Mouse (Mus musculus) midbrain, postnatal 0 days (tissue): ENCODE measurements around the gene Elovl3. TPM values are rescaled to one million over a fixed set of nuclear protein-coding genes. Genes with fewer than 3 reads are reported as not detected.

Experiments
- ATAC-seq: fragments of 200-750 bp; cut with Nextera tagmentation; 2 replicates; pipeline ENCODE4 v1.8.0; 2017; ENCODE audit warnings: moderate number of reproducible peaks, mild to moderate bottlenecking, moderate TSS enrichment, moderate library complexity; ENCODE audit not compliant: low FRiP score
- DNase-seq: peaks from one replicate; pipeline ENCODE4 v3.0.0-alpha.2; 2015; ENCODE audit warnings: low spot score
- H3K27ac ChIP-seq: fragments of 300-500 bp; sonication (generic); 2 replicates; pipeline ENCODE4 v1.5.1; 2014; ENCODE audit warnings: low read depth, mild to moderate bottlenecking, low read length, mixed read lengths
- H3K27me3 ChIP-seq: fragments of 300-500 bp; sonication (generic); 2 replicates; pipeline ENCODE4 v1.6.1; 2014; ENCODE audit warnings: low read length, control low read depth, mixed read lengths; ENCODE audit not compliant: insufficient read depth
- H3K36me3 ChIP-seq: fragments of 300-500 bp; sonication (generic); 2 replicates; pipeline ENCODE4 v1.6.1; 2014; ENCODE audit warnings: low read length, control low read depth, mixed read lengths; ENCODE audit not compliant: insufficient read depth
- H3K4me1 ChIP-seq: fragments of 300-500 bp; sonication (generic); 2 replicates; pipeline ENCODE4 v1.6.1; 2014; ENCODE audit warnings: mild to moderate bottlenecking, control low read depth, antibody characterized with exemption, low read length, mixed read lengths; ENCODE audit not compliant: insufficient read depth
- H3K4me2 ChIP-seq: fragments of 300-500 bp; sonication (generic); 2 replicates; pipeline ENCODE4 v1.6.1; 2014; ENCODE audit warnings: low read depth, mild to moderate bottlenecking, low read length, mixed read lengths; ENCODE audit not compliant: poor library complexity, severe bottlenecking
- H3K4me3 ChIP-seq: fragments of 300-500 bp; sonication (generic); 2 replicates; pipeline ENCODE4 v1.5.1; 2014; ENCODE audit warnings: low read depth, mild to moderate bottlenecking, low read length, moderate library complexity
- H3K9ac ChIP-seq: fragments of 300-500 bp; sonication (generic); replicated peaks from 2 replicates; pipeline ENCODE4 v1.6.1; 2014; ENCODE audit warnings: mild to moderate bottlenecking, low read length, moderate library complexity, mixed read lengths; ENCODE audit not compliant: poor library complexity, severe bottlenecking
- H3K9me3 ChIP-seq: fragments of 300-500 bp; sonication (generic); 2 replicates; pipeline ENCODE4 v1.6.1; 2016; ENCODE audit warnings: low read length, control low read depth
- CTCF ChIP-seq: IDR thresholded peaks from 2 replicates; pipeline ENCODE4 v1.5.1; 2016; ENCODE audit warnings: antibody characterized with exemption, mild to moderate bottlenecking
- WGBS: fragments of 180-500 bp; shearing (Covaris S2); extraction: QIAGEN DNeasy Blood & Tissue Kit; methylation state at CpG from one replicate; pipeline ENCODE4 v1.1.7; 2014; 5-methylcytosine and 5-hydroxymethylcytosine counted together
- polyA plus RNA-seq: library from polyadenylated mRNA; unstranded; fragments of >200 nt; fragmentation: Nextera tagmentation; extraction: Ambion mirVana; gene quantifications from 2 replicates; pipeline ENCODE4 v1.2.1, GENCODE M21; 2015
- total RNA-seq: library from RNA; depleted of rRNA; stranded (reverse); fragments of >200 nt; gene quantifications from 2 replicates; pipeline ENCODE4 v1.2.3, GENCODE M21; 2014; rRNA removed

The Elovl3 gene
- total and polyA plus RNA-seq, 2 experiments from 2014 or later, result 0.05 to 0.21 TPM

DNA sequence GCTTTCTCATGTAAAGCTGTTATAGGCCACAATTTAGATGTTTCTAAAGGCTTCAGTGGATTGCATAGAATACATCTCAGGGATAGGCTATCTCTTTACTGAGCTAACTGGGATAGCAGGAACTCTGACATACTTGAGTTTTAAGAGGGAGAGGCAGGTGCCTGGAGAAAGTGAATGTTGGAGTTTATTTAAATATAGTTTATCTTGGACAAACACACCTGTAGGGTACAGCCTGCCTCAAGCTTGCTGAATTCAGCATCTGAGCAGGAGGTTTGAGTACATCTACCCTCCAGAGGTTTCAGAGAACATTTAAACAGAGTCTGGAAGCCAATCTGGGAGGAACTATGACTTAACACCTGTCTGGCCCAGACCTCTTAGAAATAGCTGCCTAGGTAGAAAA lies 43.5 kb downstream of the Elovl3 start:
- Histone ChIP-seq H3K9me3 (no peaks in the 10 kb centered on the region), H3K27me3 (no peaks in the 10 kb centered on the region), H3K4me3 (no peak overlapping the region), H3K4me1 (no peaks in the 10 kb centered on the region), H3K9ac (no peak overlapping the region), H3K36me3 (peaks cover 2% of the 10 kb centered on the region; the same call in 1 of the 2 replicates), H3K27ac (no peak overlapping the region), H3K4me2 (no peak overlapping the region)
- no peak for ATAC-seq
- DNase-seq, result no peak
- TF ChIP-seq CTCF, result no peak

DNA sequence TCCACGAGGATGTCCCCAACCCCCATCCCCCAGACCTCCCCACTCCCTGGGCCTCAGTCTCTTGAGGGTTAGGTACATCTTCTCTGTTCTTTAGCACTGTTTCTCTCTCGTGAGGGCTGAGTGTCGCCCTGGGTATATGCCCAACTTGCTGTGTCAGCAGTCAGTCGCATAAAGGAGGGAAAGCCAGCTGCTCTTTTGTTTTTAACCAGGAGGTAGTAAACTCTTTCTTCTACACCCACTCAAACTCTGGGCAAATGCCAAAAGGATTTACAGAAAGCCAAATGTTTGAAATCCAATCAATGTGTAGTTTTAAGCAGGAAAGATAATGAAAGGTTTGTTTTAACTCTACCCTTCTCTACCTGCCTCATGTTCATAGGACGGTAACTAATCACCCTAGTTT lies 45.3 kb downstream of the Elovl3 start:
- H3K4me3 ChIP-seq, result no peak overlapping the region
- H3K27ac ChIP-seq, result no peak overlapping the region
- no peak for TF ChIP-seq CTCF
- H3K4me2 ChIP-seq, result no peak overlapping the region
- H3K4me1 ChIP-seq, result no peaks in the 10 kb centered on the region
- no peaks in the 10 kb centered on the region for H3K27me3 ChIP-seq
- ATAC-seq (no peak), DNase-seq (no peak)
- no peaks in the 10 kb centered on the region for H3K9me3 ChIP-seq
- no peaks in the 10 kb centered on the region for H3K36me3 ChIP-seq
- H3K9ac ChIP-seq, result no peak overlapping the region
- WGBS, result 53% methylated on average over 5 of the region's 5 CpGs

DNA sequence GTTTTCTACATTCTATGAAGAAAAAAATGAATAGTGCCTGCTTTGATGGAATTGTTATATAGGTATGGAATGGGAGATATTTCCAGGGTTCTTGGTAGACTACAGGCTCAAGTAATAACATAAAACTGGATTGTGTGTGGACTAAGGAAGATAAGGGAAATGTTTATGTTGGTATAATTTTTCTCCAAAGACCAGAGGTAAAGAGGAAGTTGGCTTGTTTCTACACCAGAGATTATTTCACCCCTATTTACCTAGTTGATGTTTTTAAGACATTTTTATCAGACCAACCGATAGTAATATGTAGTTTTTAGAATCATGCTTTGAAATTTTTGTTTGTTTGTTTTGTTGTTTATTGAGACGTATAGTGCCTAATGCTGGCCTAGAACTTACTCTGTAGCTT lies 48.6 kb downstream of the Elovl3 start:
- no peak for ATAC-seq

DNA sequence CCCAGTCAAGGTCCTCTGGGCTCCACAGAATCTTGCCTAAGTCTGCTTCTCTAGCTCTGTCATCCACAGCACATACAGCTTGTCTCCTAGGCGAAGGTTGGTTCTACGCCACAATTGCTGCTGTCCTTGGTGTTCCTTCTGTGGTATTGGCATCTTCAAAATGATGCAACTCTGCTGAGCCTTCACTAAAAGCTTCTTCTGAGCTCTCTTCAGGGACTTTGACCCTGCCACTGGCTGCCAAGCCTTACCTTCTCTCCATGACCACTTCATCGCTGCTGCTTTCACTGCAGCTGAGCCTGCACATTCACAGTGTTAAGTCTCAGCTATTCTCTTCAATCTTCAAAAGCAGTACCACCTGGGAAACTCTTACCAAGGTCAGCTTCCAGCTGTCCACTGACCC lies 50.5 kb downstream of the Elovl3 start:
- WGBS, result 89% methylated on average over 3 of the region's 3 CpGs
- Histone ChIP-seq H3K36me3 (no peaks in the 10 kb centered on the region), H3K9ac (no peak overlapping the region), H3K4me3 (no peak overlapping the region), H3K4me1 (no peaks in the 10 kb centered on the region), H3K27me3 (no peaks in the 10 kb centered on the region), H3K27ac (no peak overlapping the region), H3K4me2 (no peak overlapping the region), H3K9me3 (no peaks in the 10 kb centered on the region)
- DNase-seq (no peak), ATAC-seq (no peak)
- TF ChIP-seq CTCF, result no peak

More for the DNA sequence above, 48.6 kb downstream of the Elovl3 start:
- 94% methylated on average over 2 of the region's 2 CpGs for WGBS
- no peak overlapping the region for H3K4me3 ChIP-seq
- H3K36me3 ChIP-seq, result no peaks in the 10 kb centered on the region
- DNase-seq, result no peak
- no peaks in the 10 kb centered on the region for H3K4me1 ChIP-seq
- no peak overlapping the region for H3K9ac ChIP-seq
- no peak overlapping the region for H3K27ac ChIP-seq
- H3K4me2 ChIP-seq, result no peak overlapping the region
- no peak for TF ChIP-seq CTCF
- no peaks in the 10 kb centered on the region for H3K27me3 ChIP-seq
- no peaks in the 10 kb centered on the region for H3K9me3 ChIP-seq

Other genes starting within 250 kb of the Elovl3 start
- gene Armh3, start 133.4 kb upstream of the Elovl3 start, total RNA-seq, result 17.4 and 18.9 TPM in 2 replicates
- gene Armh3, start 133.4 kb upstream of the Elovl3 start, polyA plus RNA-seq, result 18.1 and 20.1 TPM in 2 replicates
- gene Hps6, start 128.4 kb upstream of the Elovl3 start, total RNA-seq, result 8.9 and 9.4 TPM in 2 replicates
- 3.9 and 4.6 TPM in 2 replicates for gene Hps6, start 128.4 kb upstream of the Elovl3 start, polyA plus RNA-seq
- gene Pprc1, start 87.0 kb upstream of the Elovl3 start, total RNA-seq, result 9.9 and 10.4 TPM in 2 replicates
- 8.8 and 9.8 TPM in 2 replicates for gene Pprc1, start 87.0 kb upstream of the Elovl3 start, polyA plus RNA-seq
- gene Ldb1, start 86.7 kb upstream of the Elovl3 start, total RNA-seq, result 121 and 139 TPM in 2 replicates
- 83.7 and 84.5 TPM in 2 replicates for gene Ldb1, start 86.7 kb upstream of the Elovl3 start, polyA plus RNA-seq
- 26.0 and 35.5 TPM in 2 replicates for gene Nolc1, start 56.0 kb upstream of the Elovl3 start, total RNA-seq
- 55.7 and 63.5 TPM in 2 replicates for gene Nolc1, start 56.0 kb upstream of the Elovl3 start, polyA plus RNA-seq
- gene Pitx3, start 16.4 kb downstream of the Elovl3 start, total RNA-seq, result 1.9 and 3.1 TPM in 2 replicates
- gene Pitx3, start 16.4 kb downstream of the Elovl3 start, polyA plus RNA-seq, result 2.5 and 2.7 TPM in 2 replicates
- 59.8 and 60.9 TPM in 2 replicates for gene Gbf1, start 20.6 kb downstream of the Elovl3 start, total RNA-seq
- 42.8 and 51.6 TPM in 2 replicates for gene Gbf1, start 20.6 kb downstream of the Elovl3 start, polyA plus RNA-seq
- gene Nfkb2, start 172.4 kb downstream of the Elovl3 start, total RNA-seq, result 3.1 and 4.5 TPM in 2 replicates
- 2.3 and 2.4 TPM in 2 replicates for gene Nfkb2, start 172.4 kb downstream of the Elovl3 start, polyA plus RNA-seq
- 471 and 481 TPM in 2 replicates for gene Psd, start 195.3 kb downstream of the Elovl3 start, total RNA-seq
- 179 and 185 TPM in 2 replicates for gene Psd, start 195.3 kb downstream of the Elovl3 start, polyA plus RNA-seq
- 48.3 and 57.8 TPM in 2 replicates for gene Fbxl15, start 196.3 kb downstream of the Elovl3 start, total RNA-seq
- gene Fbxl15, start 196.3 kb downstream of the Elovl3 start, polyA plus RNA-seq, result 55.2 and 56.8 TPM in 2 replicates
- gene Cuedc2, start 206.8 kb downstream of the Elovl3 start, total RNA-seq, result 157 and 177 TPM in 2 replicates
- gene Cuedc2, start 206.8 kb downstream of the Elovl3 start, polyA plus RNA-seq, result 314 and 337 TPM in 2 replicates
- gene Mfsd13a, start 209.2 kb downstream of the Elovl3 start, total RNA-seq, result 7.2 and 19.2 TPM in 2 replicates
- 10.6 and 11.4 TPM in 2 replicates for gene Mfsd13a, start 209.2 kb downstream of the Elovl3 start, polyA plus RNA-seq
- gene 2310034G01Rik, start 218.4 kb downstream of the Elovl3 start, total RNA-seq, result 2.0 and 3.8 TPM in 2 replicates
- 2.0 and 2.2 TPM in 2 replicates for gene 2310034G01Rik, start 218.4 kb downstream of the Elovl3 start, polyA plus RNA-seq